Mouse (Mus musculus) kidney, postnatal 4 days (tissue): ENCODE data around the gene Bscl2.
"Not testable (repeated sequence)": the region's sequence is repeated elsewhere in the genome, so short reads cannot be mapped to it uniquely, and the experiment has no call there.

Experiments used
- DNase-seq, 2 experiments: peaks; one replicate each; pipeline ENCODE4 v3.0.0; 2021; ENCODE audit warnings: mixed read lengths in 2 of 2

The Bscl2 gene

GRCm38 (mm10) chr19:8872266-8872840 is 35.1 kb downstream of the Bscl2 start:
- DNase-seq: no peak

- no peak for DNase-seq
Measured at GRCm38 (mm10) chr19:8875031-8875430, 37.8 kb downstream of the Bscl2 start.

GRCm38 (mm10) chr19:8880311-8881033 is 43.2 kb downstream of the Bscl2 start, which contains the start of gene Uqcc3:
Gene Uqcc3, minus strand, starts transcription at chr19:8880923.
- peak; percentile 90 to 95 for DNase-seq

GRCm38 (mm10) chr19:8881034-8881392 is 43.7 kb downstream of the Bscl2 start:
- DNase-seq: no peak

GRCm38 (mm10) chr19:8883616-8884015 is 46.3 kb downstream of the Bscl2 start, which contains the start of the genes Lbhd1 and Gm49403:
Gene Lbhd1, plus strand, starts transcription at chr19:8883732.
Gene Gm49403, plus strand, starts transcription at chr19:8883930.
- no peak for DNase-seq

- no peak for DNase-seq
Measured at GRCm38 (mm10) chr19:8886916-8887584, 49.8 kb downstream of the Bscl2 start.

- no peak for DNase-seq
Measured at GRCm38 (mm10) chr19:8887585-8888463, 50.6 kb downstream of the Bscl2 start.

GRCm38 (mm10) chr19:8888511-8889385 is 51.5 kb downstream of the Bscl2 start, which contains the start of the genes 1810009A15Rik and Gm49416:
Gene 1810009A15Rik, plus strand, starts transcription at chr19:8888853.
Gene Gm49416, plus strand, starts transcription at chr19:8888926.
- peak; percentile 95 to 98 for DNase-seq

- peak; percentile 89 to 91 for DNase-seq
Measured at GRCm38 (mm10) chr19:8892829-8893766, 55.8 kb downstream of the Bscl2 start, which contains the start of gene Ints5. Gene Ints5, plus strand, starts transcription at chr19:8893005.

- no peak for DNase-seq
Measured at GRCm38 (mm10) chr19:8895397-8895960, 58.2 kb downstream of the Bscl2 start.

GRCm38 (mm10) chr19:8896231-8896630 is 59.0 kb downstream of the Bscl2 start:
- DNase-seq: not testable (repeated sequence)

- DNase-seq: peak; percentile 70 to 77
Measured at GRCm38 (mm10) chr19:8897211-8897864, 60.1 kb downstream of the Bscl2 start.

GRCm38 (mm10) chr19:8897865-8898495 is 60.7 kb downstream of the Bscl2 start, which contains the start of gene Ganab:
Gene Ganab, plus strand, starts transcription at chr19:8898071.
- peak; percentile 95 to 98 for DNase-seq
